Mouse (Mus musculus): ENCODE data around the gene Traf6. TPM values are rescaled to one million over a fixed set of nuclear protein-coding genes. Genes with fewer than 3 reads are reported as not detected.

The Traf6 gene
- polyA plus RNA-seq, 1 experiment from 2014 or later: 3.2 TPM

GRCm38 (mm10) chr2:101699284-101699683, 21.1 kb downstream of the Traf6 start:
- Histone ChIP-seq H3K27me3 (no peaks in the 10 kb centered on the region), H3K4me3 (replicated peaks) (no peak overlapping the region), H3K4me2 (no peak overlapping the region), H3K9ac (no peak overlapping the region), H3K27ac (no peak overlapping the region), H3K36me3 (peaks cover 36% of the 10 kb centered on the region), H3K4me1 (replicated peaks) (peaks cover 6% of the 10 kb centered on the region), H3K9me3 (replicated peaks) (no peaks in the 10 kb centered on the region)
- WGBS (ENCODE audit: insufficient replicate concordance): 43% methylated on average over 4 of the region's 4 CpGs
- DNase-seq: no peak
- no peak for ATAC-seq (ENCODE audit: low read depth)

- Histone ChIP-seq H3K4me1 (replicated peaks) (no peaks in the 10 kb centered on the region), H3K9ac (no peak overlapping the region), H3K27ac (no peak overlapping the region), H3K4me2 (no peak overlapping the region), H3K4me3 (replicated peaks) (no peak overlapping the region), H3K27me3 (0 out of 2 replicates have a peak, but pooled peaks cover 3% of the 10 kb centered on the region), H3K9me3 (replicated peaks) (no peaks in the 10 kb centered on the region), H3K36me3 (no peaks in the 10 kb centered on the region)
- no peak for DNase-seq
- WGBS (ENCODE audit: insufficient replicate concordance): 46% methylated on average over 5 of the region's 5 CpGs
- ATAC-seq (ENCODE audit: low read depth): no peak
These were observed 27.8 kb downstream of the Traf6 start for GRCm38 (mm10) chr2:101705941-101706485.

GRCm38 (mm10) chr2:101711608-101712007, 33.4 kb downstream of the Traf6 start:
- no peaks in the 10 kb centered on the region for H3K4me1 ChIP-seq (replicated peaks)
- no peak overlapping the region for H3K27ac ChIP-seq
- WGBS (ENCODE audit: insufficient replicate concordance): 64% methylated on average over 3 of the region's 3 CpGs
- no peak overlapping the region for H3K9ac ChIP-seq
- no peak for ATAC-seq (ENCODE audit: low read depth)
- no peak overlapping the region for H3K4me3 ChIP-seq (replicated peaks)
- no peak for DNase-seq
- no peak overlapping the region for H3K4me2 ChIP-seq
- no peaks in the 10 kb centered on the region for H3K9me3 ChIP-seq (replicated peaks)
- H3K27me3 ChIP-seq: 0 out of 2 replicates have a peak, but pooled peaks cover 3% of the 10 kb centered on the region
- H3K36me3 ChIP-seq: no peaks in the 10 kb centered on the region

- WGBS (ENCODE audit: insufficient replicate concordance): 63% methylated on average over 8 of the region's 8 CpGs
These were observed 37.6 kb downstream of the Traf6 start for GRCm38 (mm10) chr2:101715650-101716323.

GRCm38 (mm10) chr2:101717162-101717561, 38.9 kb downstream of the Traf6 start:
- 84% methylated on average over 13 of the region's 13 CpGs for WGBS (ENCODE audit: insufficient replicate concordance)
- no peak for ATAC-seq (ENCODE audit: low read depth)

More at GRCm38 (mm10) chr2:101715650-101716323, 37.6 kb downstream of the Traf6 start:
- DNase-seq (peak; percentile 13), ATAC-seq (ENCODE audit: low read depth) (0 out of 2 replicates have a peak, but pooled peaks have one; percentile 31)
- H3K27me3 ChIP-seq: no peaks in the 10 kb centered on the region
- H3K36me3 ChIP-seq: no peaks in the 10 kb centered on the region
- no peak overlapping the region for H3K4me2 ChIP-seq
- H3K4me1 ChIP-seq (replicated peaks): no peaks in the 10 kb centered on the region
- no peak overlapping the region for H3K9ac ChIP-seq
- no peaks in the 10 kb centered on the region for H3K9me3 ChIP-seq (replicated peaks)
- H3K27ac ChIP-seq: no peak overlapping the region
- no peak overlapping the region for H3K4me3 ChIP-seq (replicated peaks)

GRCm38 (mm10) chr2:101721835-101722234, 43.6 kb downstream of the Traf6 start:
- no peaks in the 10 kb centered on the region for H3K27me3 ChIP-seq
- no peak overlapping the region for H3K4me2 ChIP-seq
- H3K9me3 ChIP-seq (replicated peaks): no peaks in the 10 kb centered on the region
- no peak overlapping the region for H3K9ac ChIP-seq
- H3K4me3 ChIP-seq (replicated peaks): no peak overlapping the region
- no peak overlapping the region for H3K27ac ChIP-seq
- ATAC-seq (ENCODE audit: low read depth) (no peak), DNase-seq (no peak)
- H3K36me3 ChIP-seq: no peaks in the 10 kb centered on the region
- WGBS (ENCODE audit: insufficient replicate concordance): 64% methylated on average over 4 of the region's 4 CpGs
- no peaks in the 10 kb centered on the region for H3K4me1 ChIP-seq (replicated peaks)

More at GRCm38 (mm10) chr2:101717162-101717561, 38.9 kb downstream of the Traf6 start:
- no peak overlapping the region for H3K4me3 ChIP-seq (replicated peaks)
- no peaks in the 10 kb centered on the region for H3K36me3 ChIP-seq
- no peaks in the 10 kb centered on the region for H3K4me1 ChIP-seq (replicated peaks)
- H3K4me2 ChIP-seq: no peak overlapping the region
- H3K27ac ChIP-seq: no peak overlapping the region
- H3K9me3 ChIP-seq (replicated peaks): no peaks in the 10 kb centered on the region
- H3K9ac ChIP-seq: no peak overlapping the region
- H3K27me3 ChIP-seq: no peaks in the 10 kb centered on the region
- no peak for DNase-seq

- Histone ChIP-seq H3K4me3 (replicated peaks) (no peak overlapping the region), H3K4me2 (no peak overlapping the region), H3K27ac (no peak overlapping the region), H3K36me3 (no peaks in the 10 kb centered on the region), H3K4me1 (replicated peaks) (no peaks in the 10 kb centered on the region), H3K9ac (no peak overlapping the region), H3K9me3 (replicated peaks) (no peaks in the 10 kb centered on the region), H3K27me3 (no peaks in the 10 kb centered on the region)
- DNase-seq (no peak), ATAC-seq (ENCODE audit: low read depth) (no peak)
- 51% methylated on average over 8 of the region's 8 CpGs for WGBS (ENCODE audit: insufficient replicate concordance)
These were observed 44.4 kb downstream of the Traf6 start for GRCm38 (mm10) chr2:101722370-101723332.

- Histone ChIP-seq H3K4me2 (no peak overlapping the region), H3K9ac (no peak overlapping the region), H3K4me1 (replicated peaks) (no peaks in the 10 kb centered on the region), H3K4me3 (replicated peaks) (no peak overlapping the region), H3K9me3 (replicated peaks) (no peaks in the 10 kb centered on the region), H3K27me3 (no peaks in the 10 kb centered on the region), H3K36me3 (no peaks in the 10 kb centered on the region), H3K27ac (no peak overlapping the region)
- no peak for DNase-seq
- no peak for ATAC-seq (ENCODE audit: low read depth)
- 73% methylated on average over 10 of the region's 10 CpGs for WGBS (ENCODE audit: insufficient replicate concordance)
These were observed 45.2 kb downstream of the Traf6 start for GRCm38 (mm10) chr2:101723333-101723881.

- Histone ChIP-seq H3K4me3 (replicated peaks) (no peak overlapping the region), H3K36me3 (0 out of 2 replicates have a peak, but pooled peaks cover 5% of the 10 kb centered on the region), H3K27ac (no peak overlapping the region), H3K4me2 (no peak overlapping the region), H3K9ac (no peak overlapping the region), H3K4me1 (replicated peaks) (0 out of 2 replicates have a peak, but pooled peaks cover 3% of the 10 kb centered on the region), H3K27me3 (no peaks in the 10 kb centered on the region), H3K9me3 (replicated peaks) (no peaks in the 10 kb centered on the region)
- ATAC-seq (ENCODE audit: low read depth) (no peak), DNase-seq (no peak)
These were observed 49.6 kb downstream of the Traf6 start for GRCm38 (mm10) chr2:101727787-101728186.

- WGBS (ENCODE audit: insufficient replicate concordance): 52% methylated on average over 1 of the region's 1 CpGs
These were observed 51.2 kb downstream of the Traf6 start for GRCm38 (mm10) chr2:101729472-101729871.

GRCm38 (mm10) chr2:101730972-101731371, 52.7 kb downstream of the Traf6 start:
- Histone ChIP-seq H3K4me1 (replicated peaks) (peaks cover 7% of the 10 kb centered on the region; the same call in 1 of the 2 replicates), H3K27ac (no peak overlapping the region), H3K27me3 (no peaks in the 10 kb centered on the region), H3K4me3 (replicated peaks) (no peak overlapping the region), H3K9ac (no peak overlapping the region), H3K36me3 (0 out of 2 replicates have a peak, but pooled peaks cover 5% of the 10 kb centered on the region), H3K9me3 (replicated peaks) (no peaks in the 10 kb centered on the region), H3K4me2 (no peak overlapping the region)
- DNase-seq (no peak), ATAC-seq (ENCODE audit: low read depth) (no peak)

More at GRCm38 (mm10) chr2:101729472-101729871, 51.2 kb downstream of the Traf6 start:
- ATAC-seq (ENCODE audit: low read depth) (no peak), DNase-seq (no peak)
- H3K27me3 ChIP-seq: no peaks in the 10 kb centered on the region
- 0 out of 2 replicates have a peak, but pooled peaks cover 5% of the 10 kb centered on the region for H3K36me3 ChIP-seq
- H3K9me3 ChIP-seq (replicated peaks): no peaks in the 10 kb centered on the region
- no peak overlapping the region for H3K27ac ChIP-seq
- H3K9ac ChIP-seq: no peak overlapping the region
- no peak overlapping the region for H3K4me2 ChIP-seq
- H3K4me1 ChIP-seq (replicated peaks): peaks cover 7% of the 10 kb centered on the region; the same call in 1 of the 2 replicates
- H3K4me3 ChIP-seq (replicated peaks): no peak overlapping the region
